Mouse (Mus musculus): Measurements from ENCODE around the gene Gjc3. TPM values are rescaled to one million over a fixed set of nuclear protein-coding genes. Genes with fewer than 3 reads are reported as not detected.

The Gjc3 gene
- polyA plus RNA-seq (2012; fragmentation: generic; extraction: Trizol) = not detected
- long read RNA-seq, experiment 1 = 0 reads
- long read RNA-seq, experiment 2 = 0 reads

- Histone ChIP-seq H3K79me2 (ENCODE audit: control insufficient read depth, insufficient read depth) (no peaks in the 10 kb centered on the region), H3K4me3 (ENCODE audit: insufficient read depth, poor library complexity, severe bottlenecking) (no peak within 1 kb of the TSS), H3K27me3 (ENCODE audit: control insufficient read depth, insufficient read depth, insufficient read length) (no peaks in the 10 kb centered on the region), H3ac (ENCODE audit: control insufficient read depth, insufficient read length, low read depth) (no peak within 1 kb of the TSS), H3K79me3 (ENCODE audit: low read depth) (no peaks in the 10 kb centered on the region), H3K36me3 (ENCODE audit: control insufficient read depth, insufficient read depth) (no peaks in the 10 kb centered on the region)
- TF ChIP-seq CEBPB (IDR thresholded peaks at IDR 0.05; ENCODE audit: low read depth) = no peak
- TF ChIP-seq MAX (IDR thresholded peaks at IDR 0.05) = no peak
- no peak for TF ChIP-seq MYOD1 (IDR thresholded peaks at IDR 0.05; ENCODE audit: control insufficient read depth, insufficient read length, low read depth)
- no peak for TF ChIP-seq FOSL1 (IDR thresholded peaks at IDR 0.05; ENCODE audit: insufficient read depth, low read length, poor library complexity, severe bottlenecking)
- TF ChIP-seq MYOG (IDR thresholded peaks at IDR 0.05; ENCODE audit: control insufficient read depth, extremely low read depth, insufficient read length) = no peak
- no peak for TF ChIP-seq CTCF (IDR thresholded peaks at IDR 0.05; ENCODE audit: control insufficient read depth, insufficient read depth, insufficient read length)
- no peak for TF ChIP-seq USF1 (IDR thresholded peaks at IDR 0.05; ENCODE audit: low read depth)
Measured at GRCm38 (mm10) chr5:137962945-137963344, at the start of gene Gjc3. Gene Gjc3 (minus strand): TSS chr5:137963098.

GRCm38 (mm10) chr5:138012382-138012781 lies 49.5 kb upstream of the Gjc3 start:
- no peak for TF ChIP-seq USF1 (IDR thresholded peaks at IDR 0.05; ENCODE audit: low read depth)
- TF ChIP-seq MYOG (IDR thresholded peaks at IDR 0.05; ENCODE audit: control insufficient read depth, extremely low read depth, insufficient read length) = no peak
- TF ChIP-seq FOSL1 (IDR thresholded peaks at IDR 0.05; ENCODE audit: insufficient read depth, low read length, poor library complexity, severe bottlenecking) = no peak
- no peak for TF ChIP-seq MYOD1 (IDR thresholded peaks at IDR 0.05; ENCODE audit: control insufficient read depth, insufficient read length, low read depth)
- no peak for TF ChIP-seq CTCF (IDR thresholded peaks at IDR 0.05; ENCODE audit: control insufficient read depth, insufficient read depth, insufficient read length)
- no peak for TF ChIP-seq MAX (IDR thresholded peaks at IDR 0.05)
- TF ChIP-seq CEBPB (IDR thresholded peaks at IDR 0.05; ENCODE audit: low read depth) = no peak
- Histone ChIP-seq H3K4me3 (ENCODE audit: insufficient read depth, poor library complexity, severe bottlenecking) (no peak overlapping the region), H3K36me3 (ENCODE audit: control insufficient read depth, insufficient read depth) (no peaks in the 10 kb centered on the region), H3K27me3 (ENCODE audit: control insufficient read depth, insufficient read depth, insufficient read length) (no peaks in the 10 kb centered on the region), H3ac (ENCODE audit: control insufficient read depth, insufficient read length, low read depth) (no peak overlapping the region), H3K79me3 (ENCODE audit: low read depth) (no peaks in the 10 kb centered on the region), H3K79me2 (ENCODE audit: control insufficient read depth, insufficient read depth) (no peaks in the 10 kb centered on the region)

GRCm38 (mm10) chr5:138009437-138009836 lies 46.5 kb upstream of the Gjc3 start:
- Histone ChIP-seq H3K79me3 (ENCODE audit: low read depth) (no peaks in the 10 kb centered on the region), H3K36me3 (ENCODE audit: control insufficient read depth, insufficient read depth) (no peaks in the 10 kb centered on the region), H3K79me2 (ENCODE audit: control insufficient read depth, insufficient read depth) (no peaks in the 10 kb centered on the region), H3ac (ENCODE audit: control insufficient read depth, insufficient read length, low read depth) (no peak overlapping the region), H3K4me3 (ENCODE audit: insufficient read depth, poor library complexity, severe bottlenecking) (no peak overlapping the region), H3K27me3 (ENCODE audit: control insufficient read depth, insufficient read depth, insufficient read length) (no peaks in the 10 kb centered on the region)
- TF ChIP-seq USF1 (IDR thresholded peaks at IDR 0.05; ENCODE audit: low read depth) (no peak), MAX (IDR thresholded peaks at IDR 0.05) (no peak), CTCF (IDR thresholded peaks at IDR 0.05; ENCODE audit: control insufficient read depth, insufficient read depth, insufficient read length) (no peak), MYOD1 (IDR thresholded peaks at IDR 0.05; ENCODE audit: control insufficient read depth, insufficient read length, low read depth) (no peak), FOSL1 (IDR thresholded peaks at IDR 0.05; ENCODE audit: insufficient read depth, low read length, poor library complexity, severe bottlenecking) (no peak), CEBPB (IDR thresholded peaks at IDR 0.05; ENCODE audit: low read depth) (no peak), MYOG (IDR thresholded peaks at IDR 0.05; ENCODE audit: control insufficient read depth, extremely low read depth, insufficient read length) (no peak)

- Histone ChIP-seq H3K27me3 (ENCODE audit: control insufficient read depth, insufficient read depth, insufficient read length) (no peaks in the 10 kb centered on the region), H3K79me3 (ENCODE audit: low read depth) (no peaks in the 10 kb centered on the region), H3ac (ENCODE audit: control insufficient read depth, insufficient read length, low read depth) (no peak overlapping the region), H3K4me3 (ENCODE audit: insufficient read depth, poor library complexity, severe bottlenecking) (no peak overlapping the region), H3K36me3 (ENCODE audit: control insufficient read depth, insufficient read depth) (no peaks in the 10 kb centered on the region), H3K79me2 (ENCODE audit: control insufficient read depth, insufficient read depth) (no peaks in the 10 kb centered on the region)
- TF ChIP-seq MYOG (IDR thresholded peaks at IDR 0.05; ENCODE audit: control insufficient read depth, extremely low read depth, insufficient read length) (no peak), CEBPB (IDR thresholded peaks at IDR 0.05; ENCODE audit: low read depth) (no peak), CTCF (IDR thresholded peaks at IDR 0.05; ENCODE audit: control insufficient read depth, insufficient read depth, insufficient read length) (no peak)
Measured at GRCm38 (mm10) chr5:137986351-137986750, 23.5 kb upstream of the Gjc3 start.

GRCm38 (mm10) chr5:137981300-137981699 lies 18.4 kb upstream of the Gjc3 start, which contains the start of gene Azgp1:
Gene Azgp1 (plus strand): TSS chr5:137981520.
- Histone ChIP-seq H3ac (ENCODE audit: control insufficient read depth, insufficient read length, low read depth) (no peak within 1 kb of the TSS), H3K36me3 (ENCODE audit: control insufficient read depth, insufficient read depth) (no peaks in the 10 kb centered on the region), H3K79me3 (ENCODE audit: low read depth) (no peaks in the 10 kb centered on the region), H3K4me3 (ENCODE audit: insufficient read depth, poor library complexity, severe bottlenecking) (no peak within 1 kb of the TSS), H3K79me2 (ENCODE audit: control insufficient read depth, insufficient read depth) (no peaks in the 10 kb centered on the region), H3K27me3 (ENCODE audit: control insufficient read depth, insufficient read depth, insufficient read length) (no peaks in the 10 kb centered on the region)
- no peak for TF ChIP-seq FOSL1 (IDR thresholded peaks at IDR 0.05; ENCODE audit: insufficient read depth, low read length, poor library complexity, severe bottlenecking)
- no peak for TF ChIP-seq USF1 (IDR thresholded peaks at IDR 0.05; ENCODE audit: low read depth)
- TF ChIP-seq CTCF (IDR thresholded peaks at IDR 0.05; ENCODE audit: control insufficient read depth, insufficient read depth, insufficient read length) = no peak
- no peak for TF ChIP-seq MYOG (IDR thresholded peaks at IDR 0.05; ENCODE audit: control insufficient read depth, extremely low read depth, insufficient read length)

- no peaks in the 10 kb centered on the region for H3K79me3 ChIP-seq (ENCODE audit: low read depth)
- H3K36me3 ChIP-seq (ENCODE audit: control insufficient read depth, insufficient read depth) = no peaks in the 10 kb centered on the region
- TF ChIP-seq MYOD1 (IDR thresholded peaks at IDR 0.05; ENCODE audit: control insufficient read depth, insufficient read length, low read depth) (no peak), MYOG (IDR thresholded peaks at IDR 0.05; ENCODE audit: control insufficient read depth, extremely low read depth, insufficient read length) (no peak), MAX (IDR thresholded peaks at IDR 0.05) (no peak), CTCF (IDR thresholded peaks at IDR 0.05; ENCODE audit: control insufficient read depth, insufficient read depth, insufficient read length) (no peak), CEBPB (IDR thresholded peaks at IDR 0.05; ENCODE audit: low read depth) (no peak), USF1 (IDR thresholded peaks at IDR 0.05; ENCODE audit: low read depth) (no peak), FOSL1 (IDR thresholded peaks at IDR 0.05; ENCODE audit: insufficient read depth, low read length, poor library complexity, severe bottlenecking) (no peak)
Measured at GRCm38 (mm10) chr5:137979081-137979480, 16.2 kb upstream of the Gjc3 start.

More at GRCm38 (mm10) chr5:137979081-137979480, 16.2 kb upstream of the Gjc3 start:
- no peak overlapping the region for H3ac ChIP-seq (ENCODE audit: control insufficient read depth, insufficient read length, low read depth)
- H3K79me2 ChIP-seq (ENCODE audit: control insufficient read depth, insufficient read depth) = no peaks in the 10 kb centered on the region
- no peaks in the 10 kb centered on the region for H3K27me3 ChIP-seq (ENCODE audit: control insufficient read depth, insufficient read depth, insufficient read length)
- no peak overlapping the region for H3K4me3 ChIP-seq (ENCODE audit: insufficient read depth, poor library complexity, severe bottlenecking)
